Comparison of ENCODE assay signal across 23 mouse cellular contexts in genomic region chr6:4680576-4680975, GRCm38 (mm10).
DNase-seq lines count a peak whose midpoint lies in the region; ATAC-seq lines count a peak whose summit lies in the region.
"Had no signal": no experiment of that assay in that cellular context is flagged by ENCODE, and none has a peak within 500 bp of the region (broad histone marks: within the 10 kb centered on the region; RNA-seq: fewer than 3 reads in every experiment).

No protein-coding gene starts in this region.

- peak; percentile 55 for DNase-seq in 3T3-L1 (ENCODE audit: low read depth, low spot score)
- peak; percentile 20 for DNase-seq in R1 (ENCODE audit: low read depth, low spot score)
- no peak for DNase-seq in forebrain, embryonic 14.5 days (ENCODE audit: low spot score)
- no peak for DNase-seq in layer of hippocampus, postnatal 10 days (ENCODE audit: low spot score in 2 of 2)
- DNase-seq in Muller cell, postnatal 12 days (ENCODE audit: inconsistent ontology term), result no peak
- DNase-seq: adrenal gland, adult 8-10 months; adrenal gland, postnatal 25 days; cerebellum, adult 18-20 months; cerebellum, adult 9-10 months; cerebellum, postnatal 14 days; gastrocnemius, postnatal 25 days; heart, adult 18-20 months; heart, postnatal 10 days; heart, postnatal 36 days; kidney, adult 11 months had no signal

- peaks cover 4% of the 10 kb centered on the region; the same call in 1 of the 2 replicates for H3K4me1 ChIP-seq in forebrain, embryonic 14.5 days (ENCODE audit: control insufficient read depth, insufficient read depth, low read length)
- H3K4me1 ChIP-seq in kidney, embryonic 14.5 days (ENCODE audit: control insufficient read depth, insufficient read depth, low read length), result no peaks in the 10 kb centered on the region
- H3K4me1 ChIP-seq: heart, embryonic 12.5 days; heart, embryonic 15.5 days; intestine, embryonic 15.5 days had no signal

- 86% methylated on average over 4 of the region's 4 CpGs for WGBS in forebrain, embryonic 14.5 days
- WGBS in kidney, embryonic 14.5 days, result 90% methylated on average over 4 of the region's 4 CpGs

- no peak overlapping the region for H3K4me3 ChIP-seq in forebrain, embryonic 14.5 days (ENCODE audit: low read depth, low read length)
- H3K4me3 ChIP-seq in kidney, embryonic 14.5 days (ENCODE audit: low read length), result no peak overlapping the region
- H3K4me3 ChIP-seq: heart, embryonic 12.5 days; heart, embryonic 15.5 days; hindbrain, embryonic 10.5 days; hindbrain, embryonic 13.5 days; intestine, embryonic 15.5 days had no signal

- ATAC-seq in forebrain, embryonic 14.5 days, result no peak
- no peak for ATAC-seq in kidney, embryonic 14.5 days (ENCODE audit: low FRiP score, low TSS enrichment)
- ATAC-seq: hindbrain, embryonic 16.5 days; intestine, embryonic 15.5 days; Patski had no signal

- H3K27ac ChIP-seq in forebrain, embryonic 14.5 days (ENCODE audit: low read depth, low read length), result peak overlapping the region; percentile 44
- H3K27ac ChIP-seq in kidney, embryonic 14.5 days (ENCODE audit: low read depth, low read length), result no peak overlapping the region
- H3K27ac ChIP-seq: heart, embryonic 15.5 days; hindbrain, embryonic 13.5 days; intestine, embryonic 15.5 days had no signal

- H3K4me2 ChIP-seq in forebrain, embryonic 14.5 days (ENCODE audit: low read length), result no peak overlapping the region
- H3K4me2 ChIP-seq in kidney, embryonic 14.5 days (replicated peaks; ENCODE audit: low read depth, low read length), result no peak overlapping the region
- H3K4me2 ChIP-seq: heart, embryonic 12.5 days; heart, embryonic 15.5 days; hindbrain, embryonic 13.5 days; intestine, embryonic 15.5 days had no signal

- H3K9me3 ChIP-seq in forebrain, embryonic 14.5 days (replicated peaks; ENCODE audit: control insufficient read depth, low read length), result no peaks in the 10 kb centered on the region
- no peaks in the 10 kb centered on the region for H3K9me3 ChIP-seq in kidney, embryonic 14.5 days (ENCODE audit: control insufficient read depth, low read length)
- H3K9me3 ChIP-seq: heart, embryonic 12.5 days; heart, embryonic 15.5 days; hindbrain, embryonic 10.5 days; hindbrain, embryonic 13.5 days; intestine, embryonic 15.5 days had no signal

- no peaks in the 10 kb centered on the region for H3K27me3 ChIP-seq in forebrain, embryonic 14.5 days (replicated peaks; ENCODE audit: control insufficient read depth, insufficient read depth, low read length)
- no peaks in the 10 kb centered on the region for H3K27me3 ChIP-seq in kidney, embryonic 14.5 days (ENCODE audit: control insufficient read depth, insufficient read depth, low read length)
- H3K27me3 ChIP-seq: heart, embryonic 12.5 days; heart, embryonic 15.5 days; hindbrain, embryonic 13.5 days; intestine, embryonic 15.5 days; Patski had no signal

- no peak overlapping the region for H3K9ac ChIP-seq in forebrain, embryonic 14.5 days (ENCODE audit: low read length)
- no peak overlapping the region for H3K9ac ChIP-seq in kidney, embryonic 14.5 days (ENCODE audit: low read depth, low read length)
- H3K9ac ChIP-seq: heart, embryonic 12.5 days; heart, embryonic 15.5 days; hindbrain, embryonic 13.5 days; intestine, embryonic 15.5 days had no signal

- H3K36me3 ChIP-seq in forebrain, embryonic 14.5 days (ENCODE audit: control insufficient read depth, insufficient read depth, low read length), result no peaks in the 10 kb centered on the region; the same call in 1 of the 2 replicates
- no peaks in the 10 kb centered on the region for H3K36me3 ChIP-seq in kidney, embryonic 14.5 days (ENCODE audit: control insufficient read depth, insufficient read depth, low read length)
- H3K36me3 ChIP-seq: heart, embryonic 15.5 days; intestine, embryonic 15.5 days had no signal

Comparison
In these comparisons a context has a peak if more than half of its experiments do, and no peak if none do; other contexts are left out.
1. DNase-seq: peak in 3T3-L1 (single experiment) and R1 (single experiment); none in forebrain, embryonic 14.5 days (single experiment), layer of hippocampus, postnatal 10 days (0 of 2) and Muller cell, postnatal 12 days (single experiment).